1 mouse cellular context compared by ENCODE assay signal in genomic region chr1:172513525-172514212, GRCm38 (mm10).
TF ChIP-seq lines count a peak whose summit lies in the region.

No protein-coding gene starts in this region.

TF ChIP-seq in ES-E14, 5 proteins besides CTCF, POLR2A, EP300 and RAD21 (continued from another document):
- TF ChIP-seq CHD2 (IDR thresholded peaks at IDR 0.05; ENCODE audit: low read depth, low read length) (no peak), ZNF384 (IDR thresholded peaks at IDR 0.05; ENCODE audit: low read depth, low read length) (no peak)
TF ChIP-seq in ES-E14: peak in this region for 0.
